Mouse (Mus musculus): ENCODE measurements around the gene Tasp1.
"Not testable (repeated sequence)": the region's sequence is repeated elsewhere in the genome, so short reads cannot be mapped to it uniquely, and the experiment has no call there.

Tasp1 gene

DNA sequence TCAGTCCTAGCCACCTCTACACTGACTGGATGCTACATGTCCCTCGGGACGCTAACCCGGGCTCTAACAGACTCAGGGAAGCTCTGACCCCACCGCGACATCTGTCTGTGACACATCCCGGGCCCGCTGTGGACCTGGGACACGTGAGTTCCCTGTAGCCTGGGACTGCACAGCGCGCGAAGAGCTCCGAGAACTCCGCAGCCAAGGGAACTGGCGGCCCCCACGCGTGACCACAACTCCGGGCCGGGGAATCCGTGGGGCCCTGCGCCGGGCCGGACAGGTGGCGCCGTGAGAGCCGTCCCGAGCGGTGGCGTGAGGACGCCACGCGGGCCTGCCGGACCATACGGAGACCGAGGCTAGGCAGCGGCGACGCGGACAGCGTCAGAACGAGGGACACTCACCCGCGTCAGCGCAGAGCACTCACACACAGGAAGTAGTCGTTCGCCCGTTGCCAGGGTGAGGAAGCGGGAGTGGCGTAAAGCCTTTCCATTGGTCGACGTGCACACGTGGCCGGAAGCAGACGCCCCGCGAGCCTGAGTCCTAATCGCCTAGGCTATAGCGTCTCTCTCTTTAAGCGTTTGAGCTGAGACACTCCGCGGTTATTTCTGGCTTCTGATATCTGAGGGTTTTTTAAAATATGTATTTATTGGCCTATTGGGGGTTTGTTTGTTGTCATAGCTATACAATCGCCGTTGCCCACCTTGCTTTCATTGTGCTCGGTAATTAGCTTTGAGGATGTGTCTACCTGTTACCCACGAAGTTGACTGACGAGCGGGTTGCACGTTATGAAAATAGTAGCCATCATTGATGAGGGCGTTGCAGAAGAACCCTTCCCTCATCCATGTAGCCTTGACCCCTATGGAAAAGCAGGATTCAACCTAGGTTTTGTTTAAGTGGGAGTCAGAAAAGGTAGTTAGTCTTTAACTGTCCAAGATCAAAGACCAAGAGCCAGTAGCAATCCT, at the start of gene Tasp1:
Tasp1 (minus strand) TSS at position 453 of the 962 bp plus-strand sequence.
- peak; percentile 94 for DNase-seq

GRCm38 (mm10) chr2:140113851-140114250, 47.2 kb upstream of the Tasp1 start:
- no peak for DNase-seq

DNA sequence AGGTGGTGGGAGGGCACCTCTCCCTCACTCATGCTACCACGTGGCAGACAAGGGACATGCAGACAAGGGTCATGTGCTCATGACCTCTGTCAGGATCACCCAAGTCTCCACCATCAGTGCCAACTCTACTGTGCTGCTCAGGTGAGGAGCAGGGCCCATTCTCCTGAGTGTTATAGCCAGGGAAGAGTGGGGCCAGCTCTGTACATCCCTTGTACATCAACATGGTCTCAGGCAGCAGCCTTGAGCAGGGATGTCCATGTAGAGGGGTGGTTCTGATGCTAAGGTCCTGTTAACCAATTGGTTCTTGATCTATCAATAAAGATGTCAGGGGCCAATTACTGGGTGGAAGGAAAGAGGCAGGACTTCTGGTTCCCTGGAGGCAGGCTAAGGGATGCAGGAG, 42.3 kb upstream of the Tasp1 start:
- no peak for DNase-seq

DNA sequence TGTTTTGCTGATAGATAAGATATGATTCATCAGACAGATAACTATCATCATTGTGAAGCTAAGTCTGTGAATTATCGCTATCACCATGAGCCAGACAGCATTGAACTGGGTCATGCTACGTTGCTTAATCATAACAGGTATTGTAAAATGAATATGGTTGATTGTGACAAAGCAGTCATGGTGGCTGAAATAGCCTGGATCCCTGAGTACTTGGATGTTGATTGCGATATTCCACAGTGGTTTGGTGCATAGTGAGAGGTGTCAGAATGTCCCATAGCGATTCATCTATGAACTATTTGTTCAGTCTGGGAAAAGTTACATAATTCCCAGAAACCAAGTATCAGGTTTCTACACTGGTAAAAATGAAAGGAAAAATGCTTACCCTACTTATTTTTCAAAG, 41.0 kb upstream of the Tasp1 start:
- no peak for DNase-seq

DNA sequence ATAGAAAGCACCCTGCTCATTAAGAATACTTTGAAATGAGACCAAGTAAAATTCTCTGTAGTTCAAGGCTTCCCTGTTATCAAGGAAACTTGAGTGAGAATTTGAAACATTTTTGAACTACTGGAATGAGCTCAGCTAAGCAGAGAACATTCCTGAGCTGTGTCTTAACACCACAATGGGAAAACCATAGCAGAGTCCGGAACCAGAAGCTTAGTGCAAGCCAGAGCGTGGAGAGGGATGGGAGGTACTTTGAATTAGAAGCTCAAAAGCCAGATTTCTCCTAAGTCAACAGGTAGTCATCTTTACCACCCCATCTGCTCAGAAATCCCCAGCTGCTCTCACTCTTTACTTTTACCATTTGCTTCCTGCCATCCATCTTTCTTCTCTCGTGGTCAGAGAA, 38.3 kb upstream of the Tasp1 start:
- no peak for DNase-seq

DNA sequence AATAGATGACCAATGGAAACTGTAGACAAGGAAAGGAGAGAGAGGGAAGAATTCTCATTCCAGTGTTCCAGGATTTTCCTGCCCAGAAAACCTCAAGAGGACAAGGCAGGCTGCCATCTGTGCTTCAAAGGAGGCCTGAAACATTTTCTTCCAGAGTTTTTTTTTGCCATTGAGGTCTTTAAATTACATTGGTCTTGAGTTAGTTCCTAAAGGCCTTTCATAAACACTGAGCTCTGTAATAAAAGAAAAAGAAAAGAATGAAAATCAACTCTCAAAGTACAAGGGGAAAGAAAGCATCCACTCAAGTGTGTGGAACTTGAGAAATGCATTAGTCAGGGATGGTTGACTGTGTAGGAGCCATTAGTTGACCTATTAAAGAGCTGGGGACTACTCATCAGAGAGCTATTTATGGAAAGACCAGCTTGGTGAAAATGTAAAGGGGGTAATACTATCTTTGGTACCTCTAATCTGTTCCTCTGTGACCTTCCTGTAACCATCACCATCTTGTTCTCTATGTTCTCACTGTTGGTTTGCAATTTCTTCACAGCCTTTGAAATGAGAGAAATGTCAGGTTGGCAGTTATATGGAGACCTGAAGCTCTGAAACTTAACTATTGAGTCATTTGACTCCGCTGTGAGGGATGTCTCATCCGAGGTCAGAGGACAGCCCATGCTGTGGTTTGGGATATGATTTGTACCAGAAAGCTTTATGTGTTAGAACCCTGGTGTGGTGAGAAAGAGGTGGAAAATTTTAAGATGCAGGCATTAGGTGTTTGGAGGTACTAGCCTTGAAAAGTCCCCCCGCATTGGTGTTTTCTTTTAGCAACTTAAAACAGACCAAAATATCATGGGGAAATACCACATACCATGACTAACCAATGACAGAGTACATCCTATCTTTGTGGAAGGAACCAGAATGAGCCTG, 34.2 kb upstream of the Tasp1 start:
- no peak for DNase-seq

DNA sequence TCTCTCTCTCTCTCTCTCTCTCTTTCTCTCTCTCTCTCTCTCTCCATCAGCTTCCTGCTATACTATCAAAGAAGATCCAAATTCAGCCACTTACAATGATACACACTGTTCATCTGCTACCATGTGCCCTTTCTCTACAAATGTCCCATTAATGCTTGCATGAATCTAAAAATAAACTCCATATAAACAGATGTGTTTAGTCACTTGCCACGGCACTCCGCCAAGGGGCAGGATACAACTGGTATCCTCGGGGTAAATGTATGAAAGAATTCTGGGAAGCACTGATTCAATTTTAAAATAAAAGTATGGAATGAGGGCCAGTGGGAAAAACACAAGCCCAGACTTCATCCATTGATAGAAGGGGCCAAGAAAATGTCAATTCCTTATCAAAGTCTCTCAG, 33.4 kb upstream of the Tasp1 start:
- no peak for DNase-seq

- peak; percentile 90 for DNase-seq
Observed at GRCm38 (mm10) chr2:140097131-140097591, 30.6 kb upstream of the Tasp1 start.

DNA sequence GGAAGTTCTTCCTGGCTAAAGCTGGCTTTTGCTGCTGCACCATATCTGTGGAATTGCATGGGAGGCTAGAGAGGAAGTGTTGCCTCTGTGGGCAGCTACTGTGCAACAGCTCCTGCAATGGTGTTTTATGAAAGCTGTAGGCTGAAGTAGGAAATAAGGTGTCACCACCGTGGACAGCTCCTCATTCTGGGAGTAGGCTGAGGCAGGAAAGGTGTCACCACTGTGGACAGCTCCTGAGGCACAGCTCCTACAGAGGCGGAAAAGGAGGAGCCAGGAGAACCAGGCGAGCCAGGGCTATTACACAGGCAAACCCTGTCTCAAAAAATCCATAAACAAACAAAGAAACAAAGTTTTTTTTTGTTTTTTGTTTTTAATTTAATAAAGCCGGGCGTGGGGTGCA, 29.4 kb upstream of the Tasp1 start:
- peak; percentile 18 for DNase-seq

GRCm38 (mm10) chr2:140093433-140093832, 26.8 kb upstream of the Tasp1 start:
- no peak for DNase-seq

GRCm38 (mm10) chr2:140084245-140084644, 17.6 kb upstream of the Tasp1 start:
- no peak for DNase-seq

DNA sequence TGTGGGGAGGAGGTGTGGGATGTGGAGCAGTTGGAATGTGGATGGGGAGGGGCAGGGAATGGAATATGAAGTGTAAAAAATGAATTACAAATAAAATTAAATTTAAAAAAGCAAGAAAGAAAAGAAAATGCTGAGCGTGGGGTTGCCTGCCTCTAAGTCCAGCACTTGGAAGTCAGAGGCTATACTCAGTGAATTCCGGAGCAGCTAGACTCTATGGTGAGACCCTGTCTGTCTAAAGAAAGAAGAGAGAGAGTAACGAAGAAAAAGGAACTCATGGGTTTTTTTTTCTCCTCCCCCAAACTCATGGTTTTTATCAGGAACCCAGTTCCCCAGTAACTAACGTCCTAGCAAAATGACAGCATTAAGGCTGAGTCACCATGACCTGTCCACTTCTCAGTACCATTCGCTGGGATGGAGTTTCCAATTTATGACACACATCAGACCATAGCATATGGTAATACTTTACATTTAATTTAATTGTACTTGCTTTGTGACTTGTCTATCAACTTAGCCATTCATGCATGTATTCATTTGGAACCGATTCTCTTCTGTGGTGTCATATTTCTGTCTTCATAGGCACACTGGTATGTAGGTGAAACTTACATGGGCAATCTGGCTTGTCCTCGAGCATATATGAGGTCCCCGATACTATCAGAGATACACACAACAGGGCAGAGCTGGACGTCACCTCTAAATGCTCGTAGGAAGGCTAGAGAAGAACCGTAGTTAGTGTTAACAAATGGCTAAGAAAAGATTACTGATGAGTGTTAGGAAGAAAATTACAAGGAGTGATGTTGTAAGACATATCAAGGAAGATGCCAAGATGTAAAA, 14.4 kb upstream of the Tasp1 start:
- DNase-seq = peak; percentile 36

DNA sequence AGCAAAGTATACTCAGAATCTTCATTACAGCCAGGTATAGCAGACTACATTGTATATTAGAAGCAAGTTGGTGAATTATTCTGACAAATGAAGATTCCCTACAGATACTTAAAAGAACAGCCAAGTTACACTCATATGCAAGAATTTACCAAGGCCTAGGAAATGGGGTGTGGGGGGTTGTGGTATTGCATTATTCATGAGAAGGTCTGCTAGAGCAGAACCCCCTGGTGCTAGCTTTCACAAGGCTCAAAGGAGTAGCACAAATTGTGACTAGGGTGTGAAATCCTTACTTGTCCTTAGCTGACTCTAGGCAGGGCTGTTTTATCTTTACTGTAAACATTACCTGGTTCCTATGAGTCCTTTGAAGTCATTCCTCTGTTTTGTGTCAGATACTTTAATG, 12.7 kb upstream of the Tasp1 start:
- DNase-seq = not testable (repeated sequence)

DNA sequence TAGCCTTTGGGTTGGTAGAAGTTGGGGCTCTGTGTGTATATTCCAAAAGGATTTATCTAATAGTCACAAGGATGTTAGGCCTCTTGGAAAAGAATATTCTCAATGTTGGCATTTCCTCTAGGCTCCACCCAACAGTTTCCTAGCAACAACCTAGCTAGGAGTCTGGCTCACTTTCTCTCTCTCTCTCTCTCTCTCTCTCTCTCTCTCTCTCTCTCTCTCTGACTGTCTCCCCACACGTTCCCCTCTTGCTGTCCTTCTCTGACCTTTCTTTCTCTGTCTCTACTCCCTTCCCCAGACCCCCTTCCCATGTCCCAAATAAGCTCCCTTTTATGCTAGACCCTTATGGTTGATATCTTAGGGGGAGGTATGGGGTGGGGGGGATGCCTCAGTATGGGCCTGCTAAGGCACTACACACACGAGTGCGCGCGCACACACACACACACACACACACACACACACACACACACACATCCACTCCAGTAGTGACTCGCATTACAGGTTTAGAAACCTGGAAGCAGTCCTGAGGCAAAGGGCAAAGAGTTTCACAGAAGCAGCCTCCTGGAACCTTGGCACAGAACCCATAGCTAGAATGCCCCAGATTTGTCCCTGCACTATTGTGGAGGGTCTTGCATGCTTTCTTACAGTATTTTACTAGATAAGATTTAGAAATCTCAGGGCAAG, 12.1 kb upstream of the Tasp1 start:
- DNase-seq = no peak

DNA sequence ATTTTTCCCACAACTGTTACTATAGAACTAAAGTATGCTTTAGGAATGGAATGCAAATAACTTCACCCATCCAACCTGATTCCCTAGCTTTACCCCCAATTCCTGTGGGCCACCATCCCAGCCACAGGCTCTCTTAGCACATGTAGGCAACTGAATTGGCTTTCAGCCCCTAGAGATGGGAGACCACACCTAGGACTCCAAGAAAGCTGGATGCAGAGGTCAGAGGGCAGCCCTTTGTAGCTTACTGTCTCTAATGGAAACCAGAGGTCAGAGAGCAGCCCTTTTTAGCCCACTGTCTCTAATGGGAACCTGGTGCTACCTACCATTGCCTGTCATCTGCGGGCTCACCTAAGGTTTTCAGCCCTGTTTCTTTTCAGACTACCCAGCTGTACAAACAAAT, 10.9 kb upstream of the Tasp1 start:
- no peak for DNase-seq

DNA sequence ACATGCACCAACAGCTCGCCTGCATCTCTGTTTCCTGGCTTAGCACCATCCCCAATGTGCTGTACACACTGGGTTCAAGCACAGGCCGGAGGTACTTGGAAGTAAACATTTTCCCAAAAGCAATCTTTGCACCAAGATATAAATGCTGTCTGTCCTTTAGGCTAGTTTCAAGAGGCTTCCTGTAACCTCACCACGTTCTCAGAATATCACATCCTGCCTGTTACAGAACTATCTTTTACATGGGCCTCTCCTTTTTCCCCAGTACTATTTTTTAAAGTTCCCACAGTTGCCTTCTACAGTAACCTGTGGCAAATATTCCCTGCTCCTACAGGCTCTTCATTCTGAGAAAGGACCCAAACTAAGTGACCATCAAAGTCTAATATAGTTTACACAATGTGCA, 8.5 kb upstream of the Tasp1 start:
- DNase-seq = no peak

DNA sequence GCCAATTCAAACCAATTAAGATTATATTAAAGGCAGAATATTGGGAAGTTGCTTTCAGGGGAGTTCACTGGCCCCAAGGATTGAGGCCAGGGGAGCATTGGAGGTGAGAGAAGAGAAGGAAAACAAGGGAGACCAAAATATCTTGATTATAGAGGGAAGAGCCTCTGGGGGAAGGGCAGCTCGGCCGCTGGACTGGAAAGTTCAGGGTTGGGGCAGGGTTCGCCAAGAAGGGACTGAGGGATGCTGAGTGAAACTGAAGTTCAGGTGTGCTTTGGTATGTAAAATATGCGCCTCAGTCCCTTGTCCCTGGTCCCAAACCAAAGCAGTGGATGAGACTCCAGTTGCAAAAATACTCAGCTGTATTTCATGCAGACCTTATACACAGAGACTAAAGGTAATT, 911 bp upstream of the Tasp1 start:
- no peak for DNase-seq

GRCm38 (mm10) chr2:140065676-140066075, 929 bp downstream of the Tasp1 start:
- DNase-seq = peak; percentile 26

DNA sequence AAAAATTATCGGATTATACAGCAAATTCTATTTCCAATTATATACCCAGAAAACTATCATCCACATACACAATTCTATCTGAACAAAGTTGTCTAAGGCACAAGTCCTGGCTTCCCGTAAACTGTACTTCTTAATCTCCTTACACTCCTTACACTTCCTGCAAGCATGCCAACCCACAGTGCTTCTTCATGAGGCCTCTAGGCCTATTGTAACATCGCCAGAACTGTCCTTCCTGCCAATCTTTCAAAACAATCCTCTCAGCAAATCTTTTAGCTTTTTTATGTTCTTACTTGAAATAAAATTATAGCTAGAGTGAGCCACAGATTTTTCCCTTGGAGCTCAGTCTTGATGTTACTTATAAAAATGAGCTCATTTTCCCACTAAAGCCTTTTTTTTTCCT, 5.1 kb downstream of the Tasp1 start:
- no peak for DNase-seq

- no peak for DNase-seq
Observed at GRCm38 (mm10) chr2:140060092-140060867, 6.3 kb downstream of the Tasp1 start.

DNA sequence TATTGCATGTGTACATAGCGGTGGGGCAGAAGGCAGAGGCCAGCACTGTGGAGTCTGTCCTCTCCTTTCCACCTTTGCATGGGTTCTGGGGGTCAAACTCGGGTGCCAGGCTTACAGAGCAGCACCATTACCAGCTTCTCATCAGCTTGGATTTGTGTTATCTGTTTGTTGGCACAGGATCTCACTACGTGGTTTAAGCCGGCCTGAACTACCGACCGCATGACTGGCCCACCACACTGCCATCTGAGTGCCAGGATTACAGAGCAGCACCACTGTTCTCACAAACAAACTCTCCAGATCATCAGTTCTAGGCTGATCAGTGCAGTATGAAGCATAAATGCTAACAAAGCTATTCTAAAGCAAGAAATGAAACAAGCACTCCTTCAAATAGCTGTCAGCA, 8.5 kb downstream of the Tasp1 start:
- no peak for DNase-seq

Data from liver (tissue).